Mouse (Mus musculus) testis, adult 2 months (tissue): Measurements from ENCODE around the gene Itm2b.

Experiments
- CTCF ChIP-seq: fragments of 200-500 bp; IDR thresholded peaks from 2 replicates; pipeline ENCODE4 v1.5.1; 2012; ENCODE audit warnings: low read depth, mild to moderate bottlenecking, inconsistent platforms, low read length, moderate library complexity; ENCODE audit not compliant: control insufficient read depth, insufficient read depth, insufficient replicate concordance
- POLR2A ChIP-seq: fragments of 200-500 bp; IDR thresholded peaks from 2 replicates; pipeline ENCODE4 v1.6.1; 2012; ENCODE audit warnings: low read depth, mild to moderate bottlenecking, inconsistent platforms, low read length, moderate library complexity; ENCODE audit not compliant: control insufficient read depth

DNA sequence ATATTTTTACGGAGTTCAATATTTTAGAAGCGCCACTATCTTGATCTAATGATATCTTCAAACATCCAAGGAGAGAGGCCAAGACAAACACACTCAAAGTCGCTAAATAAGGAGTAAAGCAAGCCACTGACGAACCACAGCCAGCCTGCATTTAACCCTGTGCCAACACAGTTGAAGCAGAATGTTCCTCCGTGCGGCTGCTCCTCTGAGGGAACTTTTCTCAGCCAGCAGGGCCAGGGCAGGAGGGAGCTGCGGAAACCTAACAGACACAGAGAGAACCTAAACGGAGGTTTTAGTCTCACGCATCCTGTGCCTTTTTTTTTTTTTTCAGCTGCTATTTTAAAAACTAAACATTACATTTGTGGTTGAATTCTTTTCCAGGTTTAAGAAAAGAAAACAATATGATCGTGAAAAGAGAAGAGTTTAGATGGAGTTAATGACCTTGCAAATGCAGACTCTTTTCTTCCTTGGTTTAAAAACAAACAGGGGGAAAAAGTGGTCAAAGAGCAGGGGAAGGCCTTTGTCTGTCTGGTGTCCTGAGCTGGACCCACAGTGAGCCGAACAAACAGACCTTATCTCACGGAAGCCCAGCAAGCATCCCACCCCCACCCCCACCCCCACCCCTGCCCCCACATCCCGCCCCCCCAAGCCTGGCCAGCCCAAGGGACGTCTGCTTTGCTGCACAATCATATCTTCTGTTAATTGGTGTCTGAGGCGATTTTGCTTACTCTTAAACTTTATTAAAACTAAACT, 15.0 kb upstream of the Itm2b start:
- TF ChIP-seq CTCF (no peak), POLR2A (no peak)
